In the genomic region with DNA sequence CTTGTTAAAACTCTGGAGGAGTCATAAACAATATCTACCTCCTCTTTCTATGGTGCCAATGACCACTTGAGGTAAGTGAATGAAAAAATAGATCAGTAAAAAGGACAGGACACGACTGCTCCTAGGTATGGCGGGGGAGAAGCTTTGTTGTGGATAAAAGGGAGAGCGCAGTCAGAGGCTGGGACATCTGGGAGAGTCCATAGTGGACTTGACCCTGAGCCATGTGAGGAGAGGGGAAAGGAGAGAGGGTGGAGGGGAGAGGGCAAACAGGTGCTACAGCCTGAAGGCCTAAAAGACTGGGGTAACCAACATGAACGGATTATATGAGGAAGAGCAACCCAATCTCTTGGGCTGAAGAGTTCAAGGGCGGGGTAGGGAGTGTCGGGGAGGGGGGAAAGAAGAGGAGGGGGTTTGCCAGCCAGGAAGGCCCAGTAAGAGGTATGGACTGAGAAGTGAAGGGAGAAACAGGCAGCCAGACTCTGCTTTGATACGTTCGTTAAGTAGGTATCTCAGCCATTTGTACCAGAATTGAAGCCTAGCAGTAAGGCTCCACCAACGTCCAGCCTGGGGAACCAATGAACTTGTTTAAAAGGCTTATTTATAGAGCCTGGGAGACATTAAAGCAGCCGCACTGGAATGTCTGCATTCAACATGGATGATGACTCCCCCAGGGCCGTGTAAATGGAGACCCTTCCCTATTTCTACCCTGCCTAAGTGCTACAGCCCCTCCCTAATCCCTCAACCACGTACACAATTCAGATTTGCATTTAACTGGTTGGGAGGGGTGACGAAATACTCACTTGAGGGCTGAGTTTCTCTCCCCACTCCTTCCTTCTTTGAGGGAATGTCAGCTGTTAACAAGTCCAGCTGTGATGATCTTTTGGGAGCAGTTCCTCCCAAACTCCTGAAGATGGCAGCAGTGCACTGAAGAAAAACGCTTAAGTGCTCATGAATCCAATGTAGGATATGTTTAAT, we compare ENCODE assay signal across 8 mouse cellular contexts. TPM values are rescaled to one million over a fixed set of nuclear protein-coding genes. Genes with fewer than 3 reads are reported as not detected.
DNase-seq lines count a peak whose midpoint lies in the region; ATAC-seq and TF ChIP-seq lines count a peak whose summit lies in the region.

No protein-coding gene starts in this region.

- 40% methylated on average over 14 of the region's 14 CpGs for WGBS in heart, postnatal 0 days
- WGBS in forebrain, embryonic 14.5 days: 41% methylated on average over 14 of the region's 14 CpGs

- H3K36me3 ChIP-seq in heart, postnatal 0 days (replicated peaks; ENCODE audit: control insufficient read depth, insufficient read depth, low read length): no peaks in the 10 kb centered on the region
- no peaks in the 10 kb centered on the region for H3K36me3 ChIP-seq in forebrain, embryonic 14.5 days (ENCODE audit: control insufficient read depth, insufficient read depth, low read length)

- no peak overlapping the region for H3K27ac ChIP-seq in heart, postnatal 0 days (ENCODE audit: low read depth)
- H3K27ac ChIP-seq in forebrain, embryonic 14.5 days (ENCODE audit: low read depth, low read length): no peak overlapping the region

- H3K4me2 ChIP-seq in heart, postnatal 0 days (ENCODE audit: low read depth, low read length): no peak overlapping the region
- no peak overlapping the region for H3K4me2 ChIP-seq in forebrain, embryonic 14.5 days (ENCODE audit: low read length)

- H3K4me3 ChIP-seq in heart, postnatal 0 days (ENCODE audit: low read depth, low read length): no peak overlapping the region
- H3K4me3 ChIP-seq in forebrain, embryonic 14.5 days (ENCODE audit: low read depth, low read length): no peak overlapping the region

- H3K9ac ChIP-seq in heart, postnatal 0 days (replicated peaks; ENCODE audit: low read depth, low read length): no peak overlapping the region
- H3K9ac ChIP-seq in forebrain, embryonic 14.5 days (ENCODE audit: low read length): no peak overlapping the region

- peak; percentile 72 for DNase-seq in heart, postnatal 0 days (ENCODE audit: low spot score)
- DNase-seq in heart, adult 8-10 months (ENCODE audit: low spot score): no peak
- peak; percentile 15 for DNase-seq in thymus, postnatal 4 days
- no peak for DNase-seq in thymus, postnatal 14 days
- DNase-seq in forebrain, embryonic 14.5 days (ENCODE audit: low spot score): peak; percentile 80
- DNase-seq in mesoderm, embryonic 11.5 days (ENCODE audit: low read depth, low spot score): peak; percentile 77
- DNase-seq in spleen, postnatal 36 days (ENCODE audit: low spot score in 2 of 2): no peak
- DNase-seq in right cerebral cortex, postnatal 25 days: no peak

- H3K9me3 ChIP-seq in heart, postnatal 0 days (replicated peaks; ENCODE audit: control insufficient read depth, low read length): no peaks in the 10 kb centered on the region
- H3K9me3 ChIP-seq in forebrain, embryonic 14.5 days (replicated peaks; ENCODE audit: control insufficient read depth, low read length): no peaks in the 10 kb centered on the region

- no peak for TF ChIP-seq EP300 in heart, postnatal 0 days (IDR thresholded peaks at IDR 0.05; ENCODE audit: low read depth)

- no peaks in the 10 kb centered on the region for H3K27me3 ChIP-seq in heart, postnatal 0 days (ENCODE audit: control insufficient read depth, insufficient read depth, low read length)
- no peaks in the 10 kb centered on the region for H3K27me3 ChIP-seq in forebrain, embryonic 14.5 days (replicated peaks; ENCODE audit: control insufficient read depth, insufficient read depth, low read length)

- TF ChIP-seq CTCF in heart, postnatal 0 days (IDR thresholded peaks at IDR 0.05; ENCODE audit: low read depth): peak; percentile 75

- no peaks in the 10 kb centered on the region for H3K4me1 ChIP-seq in heart, postnatal 0 days (ENCODE audit: control insufficient read depth, insufficient read depth)
- no peaks in the 10 kb centered on the region for H3K4me1 ChIP-seq in forebrain, embryonic 14.5 days (ENCODE audit: control insufficient read depth, insufficient read depth, low read length)

- no peak for ATAC-seq in heart, postnatal 0 days (ENCODE audit: insufficient read depth, low read depth)
- ATAC-seq in forebrain, embryonic 14.5 days: peak; percentile 54; the same call in 1 of the 2 replicates

RNA-seq across cellular contexts. Expression of gene Rlf, which starts 26.0 kb away (rescaled TPM):
- total RNA-seq in heart, postnatal 0 days (2014; rRNA removed; ENCODE audit: low replicate concordance): 20.9 and 22.3 TPM in 2 replicates
- polyA plus RNA-seq in heart, postnatal 0 days (2015; fragmentation: Nextera tagmentation; extraction: Ambion mirVana): 9.0 and 10.2 TPM in 2 replicates
- 1 to 10 TPM; 9.0 to 9.7 (median 9.5) TPM for total RNA-seq in heart, adult 8-10 months (2022)
- polyA plus RNA-seq in forebrain, embryonic 14.5 days (2014; fragmentation: Nextera tagmentation; extraction: Ambion mirVana): 17.9 and 22.4 TPM in 2 replicates

Comparison
In these comparisons a context has a peak if more than half of its experiments do, and no peak if none do; other contexts are left out.
1. DNase-seq: peak in heart, postnatal 0 days (single experiment), thymus, postnatal 4 days (single experiment), forebrain, embryonic 14.5 days (single experiment) and mesoderm, embryonic 11.5 days (single experiment); none in heart, adult 8-10 months (single experiment), thymus, postnatal 14 days (single experiment), spleen, postnatal 36 days (0 of 2) and right cerebral cortex, postnatal 25 days (single experiment).